9 mouse cellular contexts compared by ENCODE assay signal in genomic region chr19:38709376-38709775, GRCm38 (mm10).
DNase-seq lines count a peak whose midpoint lies in the region.
"Had no signal": no experiment of that assay in that cellular context is flagged by ENCODE, and none has a peak within 500 bp of the region (broad histone marks: within the 10 kb centered on the region; RNA-seq: fewer than 3 reads in every experiment).

No protein-coding gene starts in this region.

- DNase-seq in heart, adult 18-20 months, result peak; percentile 17 to 74
- DNase-seq in heart, postnatal 25 days (ENCODE audit: low spot score), result no peak
- peak; percentile 9 for DNase-seq in ovary, postnatal 36 days (ENCODE audit: low spot score)
- no peak for DNase-seq in ovary, postnatal 14 days (ENCODE audit: low spot score)
- peak; percentile 26 for DNase-seq in embryo, embryonic 11 days
- peak; percentile 12 for DNase-seq in retina, embryonic 14.5 days (ENCODE audit: low spot score)
- DNase-seq in spleen, postnatal 4 days (ENCODE audit: low spot score in 2 of 2), result no peak
- DNase-seq in frontal cortex, postnatal 14 days (ENCODE audit: low spot score in 2 of 2), result no peak
- DNase-seq: liver had no signal

- intact Hi-C loops in heart, postnatal 25 days (cut with DNase I), result loop anchor here (1.0 to 5.0 kb wide), 2 partner anchors 143 to 287 kb away; no protein-coding TSS in a partner anchor

Comparison
In these comparisons a context has a peak if more than half of its experiments do, and no peak if none do; other contexts are left out.
1. DNase-seq: peak in heart, adult 18-20 months (2 of 2), ovary, postnatal 36 days (single experiment), embryo, embryonic 11 days (single experiment) and retina, embryonic 14.5 days (single experiment); none in heart, postnatal 25 days (single experiment), ovary, postnatal 14 days (single experiment), spleen, postnatal 4 days (0 of 2) and frontal cortex, postnatal 14 days (0 of 2).